Mouse (Mus musculus) limb, embryonic 13.5 days (tissue): Measurements from ENCODE around the gene P2rx7. TPM values are rescaled to one million over a fixed set of nuclear protein-coding genes. Genes with fewer than 3 reads are reported as not detected.

Experiments used
- ATAC-seq: fragments of 200-750 bp; cut with Nextera tagmentation; 2 replicates; pipeline ENCODE4 v1.8.0; 2017; ENCODE audit warnings: low read depth, moderate number of reproducible peaks, moderate TSS enrichment; ENCODE audit not compliant: low FRiP score
- H3K27ac ChIP-seq: fragments of 300-500 bp; sonication (generic); 2 replicates; pipeline ENCODE4 v1.5.1; 2015; ENCODE audit warnings: inconsistent platforms, mild to moderate bottlenecking, moderate library complexity
- H3K27me3 ChIP-seq: fragments of 300-500 bp; sonication (generic); 2 replicates; pipeline ENCODE4 v1.6.1; 2015; ENCODE audit warnings: mild to moderate bottlenecking, inconsistent platforms
- H3K36me3 ChIP-seq: fragments of 300-500 bp; sonication (generic); 2 replicates; pipeline ENCODE4 v1.6.1; 2015; ENCODE audit warnings: inconsistent platforms, mild to moderate bottlenecking, moderate library complexity
- H3K4me1 ChIP-seq: fragments of 300-500 bp; sonication (generic); 2 replicates; pipeline ENCODE4 v1.6.1; 2015; ENCODE audit warnings: inconsistent platforms
- H3K4me2 ChIP-seq: fragments of 300-500 bp; sonication (generic); replicated peaks from 2 replicates; pipeline ENCODE4 v1.6.1; 2015; ENCODE audit warnings: inconsistent platforms, mild to moderate bottlenecking, moderate library complexity
- H3K4me3 ChIP-seq: fragments of 300-500 bp; sonication (generic); 2 replicates; pipeline ENCODE4 v1.5.1; 2015; ENCODE audit warnings: moderate library complexity, mild to moderate bottlenecking, inconsistent platforms
- H3K9ac ChIP-seq: fragments of 300-500 bp; sonication (generic); 2 replicates; pipeline ENCODE4 v1.6.1; 2015; ENCODE audit warnings: mild to moderate bottlenecking, inconsistent platforms
- H3K9me3 ChIP-seq: fragments of 300-500 bp; sonication (generic); 2 replicates; pipeline ENCODE4 v1.6.1; 2016; ENCODE audit warnings: inconsistent platforms
- WGBS: fragments of 180-500 bp; shearing (Covaris S2); methylation state at CpG from one replicate; pipeline ENCODE4 v1.1.7; 2015; 5-methylcytosine and 5-hydroxymethylcytosine counted together
- polyA plus RNA-seq: library from polyadenylated mRNA; unstranded; fragments of >200 nt; fragmentation: Nextera tagmentation; extraction: Ambion mirVana; gene quantifications from 2 replicates; pipeline ENCODE4 v1.2.1, GENCODE M21; 2015

The P2rx7 gene
- polyA plus RNA-seq = 1.2 TPM in 2 replicates

- H3K36me3 ChIP-seq = no peaks in the 10 kb centered on the region
- no peak within 1 kb of the TSS for H3K27ac ChIP-seq
- H3K4me1 ChIP-seq = no peaks in the 10 kb centered on the region
- ATAC-seq = no peak
- no peaks in the 10 kb centered on the region for H3K9me3 ChIP-seq
- 80% methylated on average over 12 of the region's 12 CpGs for WGBS
- no peaks in the 10 kb centered on the region for H3K27me3 ChIP-seq
- H3K9ac ChIP-seq = no peak within 1 kb of the TSS
- no peak within 1 kb of the TSS for H3K4me2 ChIP-seq
- H3K4me3 ChIP-seq = no peak within 1 kb of the TSS
These were observed at the start of gene P2rx7 for GRCm38 (mm10) chr5:122643701-122644100. Gene P2rx7 (plus strand): TSS chr5:122643911.

- WGBS = 78% methylated on average over 4 of the region's 4 CpGs
- no peak for ATAC-seq
- H3K9ac ChIP-seq = no peak overlapping the region
- H3K9me3 ChIP-seq = no peaks in the 10 kb centered on the region
- H3K27me3 ChIP-seq = no peaks in the 10 kb centered on the region
- H3K27ac ChIP-seq = no peak overlapping the region
- no peak overlapping the region for H3K4me3 ChIP-seq
- no peaks in the 10 kb centered on the region for H3K4me1 ChIP-seq
- no peak overlapping the region for H3K4me2 ChIP-seq
- peaks cover 65% of the 10 kb centered on the region for H3K36me3 ChIP-seq
These were observed 48.2 kb upstream of the P2rx7 start for GRCm38 (mm10) chr5:122595470-122595869.

- WGBS = 81% methylated on average over 11 of the region's 11 CpGs
- Histone ChIP-seq H3K36me3 (peaks cover 74% of the 10 kb centered on the region), H3K4me2 (no peak overlapping the region), H3K9ac (no peak overlapping the region), H3K4me1 (0 out of 2 replicates have a peak, but pooled peaks cover 5% of the 10 kb centered on the region), H3K27ac (no peak overlapping the region), H3K27me3 (no peaks in the 10 kb centered on the region), H3K9me3 (no peaks in the 10 kb centered on the region), H3K4me3 (no peak overlapping the region)
- no peak for ATAC-seq
These were observed 41.5 kb upstream of the P2rx7 start for GRCm38 (mm10) chr5:122602233-122602632.

GRCm38 (mm10) chr5:122604894-122605293, 38.8 kb upstream of the P2rx7 start:
- Histone ChIP-seq H3K36me3 (peaks cover 72% of the 10 kb centered on the region), H3K4me2 (no peak overlapping the region), H3K9me3 (no peaks in the 10 kb centered on the region), H3K27me3 (no peaks in the 10 kb centered on the region), H3K4me1 (0 out of 2 replicates have a peak, but pooled peaks cover 5% of the 10 kb centered on the region), H3K27ac (no peak overlapping the region), H3K9ac (no peak overlapping the region), H3K4me3 (no peak overlapping the region)
- WGBS = 85% methylated on average over 2 of the region's 2 CpGs
- no peak for ATAC-seq

- no peak for ATAC-seq
- no peaks in the 10 kb centered on the region for H3K9me3 ChIP-seq
- peaks cover 18% of the 10 kb centered on the region for H3K4me1 ChIP-seq
- H3K36me3 ChIP-seq = peaks cover 29% of the 10 kb centered on the region
- H3K4me2 ChIP-seq = 0 out of 2 replicates have a peak overlapping the region, but pooled peaks have one; percentile 9
- 48% methylated on average over 5 of the region's 5 CpGs for WGBS
- no peaks in the 10 kb centered on the region for H3K27me3 ChIP-seq
- H3K9ac ChIP-seq = no peak overlapping the region
- H3K4me3 ChIP-seq = no peak overlapping the region
- peak overlapping the region; percentile 58; the same call in 1 of the 2 replicates for H3K27ac ChIP-seq
These were observed 32.1 kb upstream of the P2rx7 start for GRCm38 (mm10) chr5:122611651-122612050.

- H3K4me1 ChIP-seq = peaks cover 18% of the 10 kb centered on the region
- 2% methylated on average over 67 of the region's 67 CpGs for WGBS
- H3K4me3 ChIP-seq = peak within 1 kb of the TSS; percentile 64
- peak; percentile 93 for ATAC-seq
- no peaks in the 10 kb centered on the region for H3K9me3 ChIP-seq
- H3K27me3 ChIP-seq = no peaks in the 10 kb centered on the region
- peak within 1 kb of the TSS; percentile 82 for H3K27ac ChIP-seq
- H3K36me3 ChIP-seq = peaks cover 9% of the 10 kb centered on the region; the same call in 1 of the 2 replicates
- H3K9ac ChIP-seq = peak within 1 kb of the TSS; percentile 80
- H3K4me2 ChIP-seq = peak within 1 kb of the TSS; percentile 66
These were observed 29.6 kb upstream of the P2rx7 start, which contains the start of gene Ift81 for GRCm38 (mm10) chr5:122613908-122614732. Gene Ift81 (minus strand): TSS chr5:122614518.

GRCm38 (mm10) chr5:122617718-122618117, 26.0 kb upstream of the P2rx7 start:
- H3K4me2 ChIP-seq = no peak overlapping the region
- ATAC-seq = no peak
- H3K9me3 ChIP-seq = no peaks in the 10 kb centered on the region
- no peak overlapping the region for H3K9ac ChIP-seq
- no peak overlapping the region for H3K27ac ChIP-seq
- WGBS = 70% methylated on average over 5 of the region's 5 CpGs
- no peaks in the 10 kb centered on the region for H3K36me3 ChIP-seq
- no peaks in the 10 kb centered on the region for H3K27me3 ChIP-seq
- no peak overlapping the region for H3K4me3 ChIP-seq
- H3K4me1 ChIP-seq = peaks cover 20% of the 10 kb centered on the region

- Histone ChIP-seq H3K9me3 (no peaks in the 10 kb centered on the region), H3K4me2 (no peak overlapping the region), H3K4me3 (no peak overlapping the region), H3K27ac (no peak overlapping the region), H3K4me1 (peaks cover 13% of the 10 kb centered on the region), H3K36me3 (no peaks in the 10 kb centered on the region), H3K9ac (no peak overlapping the region), H3K27me3 (no peaks in the 10 kb centered on the region)
- WGBS = 75% methylated on average over 9 of the region's 9 CpGs
- ATAC-seq = no peak
These were observed 23.9 kb upstream of the P2rx7 start for GRCm38 (mm10) chr5:122619686-122620296.

GRCm38 (mm10) chr5:122621376-122621886, 22.3 kb upstream of the P2rx7 start:
- Histone ChIP-seq H3K27me3 (no peaks in the 10 kb centered on the region), H3K4me3 (no peak overlapping the region), H3K9ac (peak overlapping the region; percentile 25; the same call in 1 of the 2 replicates), H3K4me2 (no peak overlapping the region), H3K4me1 (peaks cover 11% of the 10 kb centered on the region), H3K36me3 (no peaks in the 10 kb centered on the region), H3K27ac (peak overlapping the region; percentile 69), H3K9me3 (no peaks in the 10 kb centered on the region)
- peak; percentile 87 for ATAC-seq
- 11% methylated on average over 7 of the region's 7 CpGs for WGBS

- Histone ChIP-seq H3K9me3 (no peaks in the 10 kb centered on the region), H3K4me3 (no peak overlapping the region), H3K36me3 (no peaks in the 10 kb centered on the region), H3K4me1 (peaks cover 11% of the 10 kb centered on the region), H3K9ac (no peak overlapping the region), H3K4me2 (no peak overlapping the region), H3K27me3 (no peaks in the 10 kb centered on the region), H3K27ac (no peak overlapping the region; the same call in 1 of the 2 replicates)
- ATAC-seq = no peak
- WGBS = 90% methylated on average over 5 of the region's 5 CpGs
These were observed 21.2 kb upstream of the P2rx7 start for GRCm38 (mm10) chr5:122622526-122622925.

GRCm38 (mm10) chr5:122623861-122624260, 19.9 kb upstream of the P2rx7 start:
- Histone ChIP-seq H3K4me2 (no peak overlapping the region), H3K9me3 (no peaks in the 10 kb centered on the region), H3K27me3 (no peaks in the 10 kb centered on the region), H3K9ac (no peak overlapping the region), H3K4me3 (no peak overlapping the region), H3K36me3 (no peaks in the 10 kb centered on the region), H3K4me1 (peaks cover 11% of the 10 kb centered on the region), H3K27ac (no peak overlapping the region)
- no peak for ATAC-seq
- WGBS = 80% methylated on average over 9 of the region's 9 CpGs

GRCm38 (mm10) chr5:122624952-122625479, 18.7 kb upstream of the P2rx7 start:
- H3K4me2 ChIP-seq = no peak overlapping the region
- ATAC-seq = no peak
- H3K9me3 ChIP-seq = no peaks in the 10 kb centered on the region
- no peaks in the 10 kb centered on the region for H3K27me3 ChIP-seq
- H3K9ac ChIP-seq = no peak overlapping the region
- no peak overlapping the region for H3K4me3 ChIP-seq
- no peak overlapping the region for H3K27ac ChIP-seq
- 84% methylated on average over 11 of the region's 11 CpGs for WGBS
- H3K4me1 ChIP-seq = peaks cover 11% of the 10 kb centered on the region
- no peaks in the 10 kb centered on the region for H3K36me3 ChIP-seq
